Mouse (Mus musculus) right cerebral cortex, adult 18-20 months (tissue): ENCODE measurements at regions not wholly inside any gene's neighbourhood (a gene's known extent, or its start where the extent isn't known, plus 50 kb on each side); places are given as distances from the start of the nearest gene placed in this dataset.
A peak's percentile ranks its signal among the peaks of the same experiment; 100 is the strongest.

ENCODE experiments used
- DNase-seq: peaks from one replicate; pipeline ENCODE4 v3.0.0; 2022; ENCODE audit warnings: mixed read lengths

DNA sequence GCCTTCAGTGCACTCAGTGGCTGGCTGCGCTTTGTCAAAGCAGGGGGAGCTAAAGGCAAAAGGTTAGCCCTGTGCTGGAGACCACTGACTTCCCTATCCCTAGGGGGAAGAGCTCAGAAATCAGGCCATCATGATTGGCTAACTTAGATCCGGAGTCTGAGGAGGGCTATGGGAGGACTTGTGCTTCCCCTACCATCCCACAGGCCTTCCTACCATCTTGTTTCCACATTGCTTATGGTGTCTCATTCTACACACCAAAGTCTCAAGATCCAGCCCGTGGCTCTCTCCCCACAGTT is 72.9 kb upstream of the 1700024P04Rik start:
- DNase-seq = no peak

- no peak for DNase-seq
Observed at GRCm38 (mm10) chr13:99056432-99057292, 72.3 kb upstream of the 1700024P04Rik start.

GRCm38 (mm10) chr13:99055609-99056321 is 71.4 kb upstream of the 1700024P04Rik start:
- peak; percentile 73 for DNase-seq

DNA sequence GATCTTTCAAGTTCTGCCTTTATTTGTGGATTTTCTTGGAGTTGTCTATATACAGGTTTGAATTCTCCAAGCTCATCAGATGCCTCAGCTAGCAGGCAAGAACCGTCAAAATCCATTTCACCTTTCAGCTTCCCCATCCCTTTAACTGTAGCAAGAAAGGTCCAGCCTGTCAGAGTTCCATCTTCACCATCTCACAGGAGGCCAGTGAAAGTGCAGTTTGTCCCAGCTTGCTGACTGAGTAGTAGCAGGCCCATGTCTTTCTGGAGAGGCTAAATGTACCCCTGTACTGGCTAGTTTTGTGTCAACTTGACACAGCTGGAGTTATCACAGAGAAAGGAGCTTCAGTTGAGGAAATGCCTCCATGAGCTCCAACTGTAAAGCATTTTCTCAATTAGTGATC is 67.7 kb upstream of the 1700024P04Rik start:
- DNase-seq = no peak

GRCm38 (mm10) chr13:99049699-99050098 is 65.3 kb upstream of the 1700024P04Rik start:
- DNase-seq = no peak

DNA sequence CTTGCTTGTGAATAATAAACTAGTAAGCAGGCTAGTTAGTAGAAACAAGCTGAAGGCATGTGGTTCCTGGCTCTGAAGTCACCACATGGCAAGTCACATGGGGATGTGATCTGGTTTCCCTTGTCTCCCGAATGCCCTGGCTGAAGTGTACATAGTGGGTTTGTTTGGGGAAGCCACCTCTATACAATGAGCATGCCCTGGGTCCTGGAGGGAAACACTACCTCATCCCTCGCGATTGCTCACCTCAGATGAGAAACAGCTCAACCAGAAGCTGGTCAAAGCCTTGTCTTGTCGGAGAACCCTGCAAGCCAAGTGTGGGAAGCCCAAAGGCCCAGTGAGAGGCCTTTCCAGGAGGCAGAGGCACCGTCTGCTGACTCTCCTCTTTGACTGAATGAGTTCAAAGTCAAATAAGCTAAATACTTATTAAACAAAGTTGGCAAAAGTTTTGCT is 64.3 kb upstream of the 1700024P04Rik start:
- DNase-seq = no peak

DNA sequence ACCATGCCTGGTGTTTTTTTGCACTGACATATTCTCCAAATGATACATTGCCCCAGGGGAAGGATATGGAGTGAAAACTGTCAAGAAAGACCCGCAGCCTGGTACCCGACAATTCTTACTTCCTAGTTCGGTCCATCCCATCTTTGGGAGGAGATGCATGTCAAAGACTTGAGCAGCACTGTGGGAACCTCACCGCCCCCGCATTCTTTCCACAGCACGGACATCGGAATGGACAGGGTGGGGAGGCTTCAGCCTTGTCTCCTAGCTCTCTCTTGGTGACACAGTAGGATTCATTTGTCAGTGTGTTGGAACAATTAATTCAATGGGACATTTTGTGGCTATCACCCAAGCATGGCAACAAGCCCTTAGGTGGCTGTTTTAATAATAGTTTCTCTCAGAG is 62.9 kb upstream of the 1700024P04Rik start:
- DNase-seq = no peak

- DNase-seq = no peak
Observed at GRCm38 (mm10) chr13:99046737-99047136, 62.4 kb upstream of the 1700024P04Rik start.

- DNase-seq = no peak
Observed at GRCm38 (mm10) chr13:99042086-99042485, 57.7 kb upstream of the 1700024P04Rik start.

DNA sequence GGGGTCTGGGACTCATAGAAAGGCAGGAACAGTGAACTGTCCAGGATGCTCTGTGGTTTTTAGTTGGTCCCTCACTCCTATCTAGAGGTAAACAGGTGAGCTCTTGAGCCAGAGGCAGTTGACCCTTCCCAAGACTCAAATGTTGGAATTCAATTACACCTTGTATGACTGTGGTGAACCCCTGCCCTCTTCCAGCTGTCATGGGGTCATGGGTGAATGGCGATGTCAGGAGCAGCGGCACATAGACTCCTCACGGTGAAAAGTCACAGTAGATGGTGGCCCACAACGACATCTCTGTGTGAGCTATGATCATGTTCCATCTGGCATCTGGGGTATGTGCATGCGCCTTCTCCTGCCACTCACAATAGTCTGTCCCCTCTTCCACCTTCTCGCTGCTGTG is 56.9 kb upstream of the 1700024P04Rik start:
- no peak for DNase-seq

DNA sequence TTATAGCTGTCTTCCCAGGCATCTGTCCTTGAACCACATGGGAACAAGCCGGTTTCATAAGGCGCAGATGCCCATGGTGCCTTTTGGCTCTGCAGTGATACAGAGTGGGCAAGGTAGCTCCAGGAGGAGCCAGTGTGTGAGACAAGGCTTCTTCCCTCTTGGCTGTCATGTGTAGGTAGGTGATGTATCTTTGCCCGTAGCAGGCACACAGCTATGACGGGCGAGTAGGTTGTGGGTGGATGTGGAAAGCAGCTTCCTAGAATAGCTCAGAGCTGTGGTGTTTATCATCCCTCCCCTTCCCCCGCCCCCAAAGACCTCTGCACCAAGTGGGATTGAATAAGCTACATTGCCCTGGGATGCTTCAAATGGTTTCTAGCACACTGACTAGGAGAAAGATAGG is 56.5 kb upstream of the 1700024P04Rik start:
- DNase-seq = peak; percentile 83

DNA sequence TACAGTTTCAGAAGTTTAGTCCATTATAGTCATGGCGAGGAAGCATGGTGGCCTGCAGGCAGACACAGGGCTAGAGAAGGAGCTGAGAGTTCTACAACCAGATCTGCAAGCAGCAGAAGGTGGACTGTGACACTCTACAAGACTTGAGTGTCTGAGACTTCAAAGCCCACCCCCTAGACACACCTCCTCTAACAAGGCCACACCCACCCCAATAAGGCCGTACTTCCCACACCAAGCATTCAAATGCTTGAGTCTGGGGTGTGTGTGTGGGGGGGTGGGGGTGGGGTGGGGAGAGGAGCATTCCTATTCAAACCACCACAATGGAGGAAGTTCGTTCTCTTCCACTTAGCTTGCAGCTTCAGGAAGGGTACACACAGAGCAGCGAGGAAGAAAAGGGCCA is 55.8 kb upstream of the 1700024P04Rik start:
- no peak for DNase-seq

DNA sequence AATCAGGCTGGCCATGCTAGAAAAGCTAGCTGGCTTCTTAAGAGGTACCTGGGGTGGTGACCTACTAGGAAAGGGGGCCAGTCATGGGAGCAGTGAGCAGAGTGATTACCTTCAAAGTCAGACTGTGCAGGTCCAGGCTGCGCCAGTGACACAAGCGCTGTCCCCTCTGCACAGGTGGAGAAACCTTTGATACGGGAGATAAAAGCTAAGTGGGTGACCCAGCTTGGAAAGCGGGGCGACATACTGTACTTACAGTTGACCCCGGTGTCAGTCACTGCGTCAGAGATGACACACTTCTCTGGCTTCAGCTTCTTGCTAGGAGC is 54.7 kb upstream of the 1700024P04Rik start:
- DNase-seq = no peak

DNA sequence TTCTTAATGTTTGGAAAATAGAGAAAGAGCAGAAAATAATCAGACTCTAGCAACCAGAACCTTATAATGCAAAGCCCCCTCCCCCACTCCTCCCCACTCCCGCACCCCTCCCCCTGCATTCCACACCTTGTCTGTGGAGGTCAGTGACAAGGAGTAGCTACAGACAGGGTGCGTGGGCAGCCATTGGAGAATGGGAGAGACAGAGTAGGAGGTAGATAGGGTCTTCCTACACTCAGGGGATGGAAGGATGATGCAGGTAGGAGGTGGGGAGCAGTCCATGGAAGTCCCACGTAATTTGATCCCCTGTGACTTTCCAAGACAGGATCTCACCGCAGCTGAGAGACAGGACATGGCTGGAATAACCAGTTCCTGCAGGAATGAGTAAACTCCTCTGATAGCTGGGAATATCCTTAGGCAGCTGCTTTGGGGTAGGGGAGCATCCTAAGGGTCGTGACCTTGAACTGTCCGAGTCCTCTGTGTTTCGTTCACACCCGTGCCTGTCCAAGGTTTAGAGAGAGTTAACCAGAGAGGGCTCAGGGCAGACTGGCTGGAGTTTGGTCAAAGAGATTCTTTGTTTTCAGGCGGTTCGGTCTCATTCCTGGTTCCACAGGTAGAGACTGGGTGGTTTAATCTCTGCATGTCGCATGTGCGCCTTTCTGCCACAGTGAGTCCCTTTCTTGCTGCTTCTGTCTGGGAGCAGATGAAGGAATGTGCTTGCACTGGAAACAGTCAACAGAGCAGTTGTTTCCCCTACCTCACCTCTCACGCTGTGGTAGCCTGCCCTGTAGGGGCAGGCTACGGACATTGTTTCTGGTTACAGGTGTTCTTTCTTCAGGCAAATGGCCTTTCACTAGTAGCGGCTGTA is 54.1 kb upstream of the 1700024P04Rik start:
- no peak for DNase-seq

DNA sequence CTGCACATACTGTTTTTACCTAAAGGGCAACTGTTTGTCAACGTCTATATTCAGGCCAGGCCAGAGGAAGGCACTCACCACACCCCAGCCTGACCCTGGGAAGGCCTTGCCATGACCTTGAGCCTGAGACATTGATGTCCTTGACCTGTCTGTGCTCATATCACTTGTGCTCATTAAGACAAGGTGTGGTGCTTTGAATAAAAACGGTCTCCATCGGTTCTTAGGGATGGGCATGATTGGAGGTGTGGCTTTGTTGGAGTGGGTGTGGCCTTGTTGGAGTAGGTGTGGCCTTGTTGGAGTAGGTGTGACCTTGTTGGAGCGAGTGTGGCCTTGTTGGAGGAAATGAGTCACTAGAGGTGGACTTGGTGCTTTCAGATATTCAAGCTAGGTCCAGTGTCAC is 52.8 kb upstream of the 1700024P04Rik start:
- DNase-seq = no peak
